Mouse (Mus musculus) CH12.LX (cell line): ENCODE data around the gene Acsl6. TPM values are rescaled to one million over a fixed set of nuclear protein-coding genes. Genes with fewer than 3 reads are reported as not detected.

Experiments used
- DNase-seq: peaks from one replicate; pipeline ENCODE4 v3.0.0-alpha.2; 2013; ENCODE audit errors: extremely low read depth
- H3K27ac ChIP-seq: 2 replicates; pipeline ENCODE4 v1.5.1; 2012; ENCODE audit warnings: low read depth, mild to moderate bottlenecking, control low read depth, moderate library complexity; ENCODE audit not compliant: insufficient read depth
- H3K27me3 ChIP-seq: replicated peaks from 2 replicates; pipeline ENCODE3; 2012; ENCODE audit warnings: inconsistent platforms
- H3K36me3 ChIP-seq, 2 experiments: replicated peaks in 1 of 2; 2 replicates each; pipeline versions ENCODE3 to v1.6.1; 2012; ENCODE audit warnings: inconsistent platforms in 1 of 2, low read length in 1 of 2, mild to moderate bottlenecking in 1 of 2, mixed read lengths in 1 of 2, moderate library complexity in 1 of 2; ENCODE audit not compliant: control insufficient read depth in 1 of 2, insufficient read depth in 1 of 2
- H3K4me1 ChIP-seq, 2 experiments: 2 replicates each; pipeline ENCODE4 v1.6.1; 2012; ENCODE audit warnings: inconsistent platforms in 1 of 2, moderate library complexity in 1 of 2; ENCODE audit not compliant: insufficient read depth in 2 of 2, control insufficient read depth in 1 of 2
- H3K4me2 ChIP-seq: 2 replicates; pipeline ENCODE4 v1.6.1; 2012; ENCODE audit warnings: low read depth, mild to moderate bottlenecking, control low read depth; ENCODE audit not compliant: poor library complexity, insufficient read depth, severe bottlenecking
- H3K4me3 ChIP-seq, 3 experiments: fragments of 150-350 bp in 1 of 3; sonication (generic) in 1 of 3; replicated peaks in 1 of 3; 2 replicates each; pipeline versions ENCODE3 to v1.5.1; 2011 to 2012; ENCODE audit warnings: low read depth in 2 of 3, low read length in 2 of 3, mild to moderate bottlenecking in 2 of 3, moderate library complexity in 2 of 3, control low read depth in 1 of 3, improper control_type of control experiment in 1 of 3, inconsistent platforms in 1 of 3, mixed read lengths in 1 of 3; ENCODE audit not compliant: poor library complexity in 1 of 3
- H3K79me2 ChIP-seq: replicated peaks from 2 replicates; pipeline ENCODE4 v1.6.1; 2012; ENCODE audit warnings: mild to moderate bottlenecking, moderate library complexity; ENCODE audit not compliant: control insufficient read depth, poor library complexity, insufficient read depth, severe bottlenecking; ENCODE audit errors: extremely low read depth
- H3K9ac ChIP-seq: 2 replicates; pipeline ENCODE4 v1.6.1; 2012; ENCODE audit warnings: low read depth, mild to moderate bottlenecking, control low read depth, moderate library complexity; ENCODE audit not compliant: insufficient read depth
- H3K9me3 ChIP-seq: replicated peaks from 2 replicates; pipeline ENCODE3; 2012; ENCODE audit warnings: low read length, inconsistent platforms, mixed read lengths
- BHLHE40 ChIP-seq: IDR thresholded peaks from 2 replicates; pipeline ENCODE4 v1.6.1; 2011; ENCODE audit warnings: mild to moderate bottlenecking, low read depth, low read length, improper control_type of control experiment
- CHD1 ChIP-seq: IDR thresholded peaks from 2 replicates; pipeline ENCODE4 v1.6.1; 2012; ENCODE audit warnings: low read depth, low read length, improper control_type of control experiment, inconsistent platforms
- CHD2 ChIP-seq: IDR thresholded peaks from 2 replicates; pipeline ENCODE4 v1.6.1; 2011; ENCODE audit warnings: low read length, improper control_type of control experiment
- CTCF ChIP-seq, 2 experiments: IDR thresholded peaks in 1 of 2; conservative IDR thresholded peaks in 1 of 2; 2 replicates each; pipeline ENCODE4 v1.5.1; 2011 to 2012; ENCODE audit warnings: low read depth in 2 of 2, low read length in 2 of 2, improper control_type of control experiment in 1 of 2, inconsistent platforms in 1 of 2, mild to moderate bottlenecking in 1 of 2, moderate library complexity in 1 of 2
- ELF1 ChIP-seq: IDR thresholded peaks from 2 replicates; pipeline ENCODE4 v1.6.1; 2014; ENCODE audit warnings: low read depth, mild to moderate bottlenecking, inconsistent platforms, low read length, improper control_type of control experiment
- ETS1 ChIP-seq: conservative IDR thresholded peaks from 2 replicates; pipeline ENCODE4 v1.6.1; 2012; ENCODE audit warnings: low read depth, mild to moderate bottlenecking, inconsistent platforms, low read length, improper control_type of control experiment, moderate library complexity
- GABPA ChIP-seq: IDR thresholded peaks from 2 replicates; pipeline ENCODE4 v1.6.1; 2012; ENCODE audit warnings: low read depth, low read length, improper control_type of control experiment, inconsistent platforms; ENCODE audit not compliant: insufficient replicate concordance
- HCFC1 ChIP-seq: IDR thresholded peaks from 2 replicates; pipeline ENCODE4 v1.6.1; 2012; ENCODE audit warnings: low read depth, mild to moderate bottlenecking, inconsistent platforms, low read length, improper control_type of control experiment
- IRF4 ChIP-seq: IDR thresholded peaks from 2 replicates; pipeline ENCODE4 v1.6.1; 2014; ENCODE audit warnings: low read depth, mild to moderate bottlenecking, inconsistent platforms, low read length, improper control_type of control experiment
- JUN ChIP-seq: IDR thresholded peaks from 2 replicates; pipeline ENCODE4 v1.6.1; 2011; ENCODE audit warnings: low read depth, mild to moderate bottlenecking, low read length, improper control_type of control experiment, moderate library complexity; ENCODE audit not compliant: insufficient read depth
- JUND ChIP-seq: conservative IDR thresholded peaks from 2 replicates; pipeline ENCODE4 v1.6.1; 2011; ENCODE audit warnings: low read depth, low read length, improper control_type of control experiment
- KAT2A ChIP-seq: IDR thresholded peaks from 2 replicates; pipeline ENCODE4 v1.6.1; 2012; ENCODE audit warnings: low read length, improper control_type of control experiment, inconsistent platforms; ENCODE audit not compliant: insufficient replicate concordance
- MAFK ChIP-seq: IDR thresholded peaks from 2 replicates; pipeline ENCODE4 v1.6.1; 2011; ENCODE audit warnings: low read length, improper control_type of control experiment; ENCODE audit not compliant: insufficient replicate concordance
- MAX ChIP-seq: IDR thresholded peaks from 2 replicates; pipeline ENCODE4 v1.6.1; 2011; ENCODE audit warnings: low read length, improper control_type of control experiment
- MAZ ChIP-seq: IDR thresholded peaks from 2 replicates; pipeline ENCODE4 v1.6.1; 2012; ENCODE audit warnings: low read depth, mild to moderate bottlenecking, inconsistent platforms, low read length, improper control_type of control experiment, moderate library complexity
- MEF2A ChIP-seq: IDR thresholded peaks from 2 replicates; pipeline ENCODE4 v1.6.1; 2014; ENCODE audit warnings: low read depth, mild to moderate bottlenecking, inconsistent platforms, low read length, improper control_type of control experiment, borderline replicate concordance
- MYC ChIP-seq: IDR thresholded peaks from 2 replicates; pipeline ENCODE4 v1.6.1; 2011; ENCODE audit warnings: low read depth, mild to moderate bottlenecking, improper control_type of control experiment, low read length
- NELFE ChIP-seq: IDR thresholded peaks from 2 replicates; pipeline ENCODE4 v1.6.1; 2011; ENCODE audit warnings: low read depth, low read length, improper control_type of control experiment
- PAX5 ChIP-seq: IDR thresholded peaks from 2 replicates; pipeline ENCODE4 v1.6.1; 2012; ENCODE audit warnings: low read length, inconsistent platforms, mixed read lengths
- POLR2AphosphoS2 ChIP-seq: IDR thresholded peaks from 2 replicates; pipeline ENCODE4 v1.6.1; 2011; ENCODE audit warnings: low read depth, low read length, improper control_type of control experiment
- RAD21 ChIP-seq: IDR thresholded peaks from 2 replicates; pipeline ENCODE4 v1.6.1; 2011; ENCODE audit warnings: low read depth, mild to moderate bottlenecking, low read length, improper control_type of control experiment, moderate library complexity
- SMC3 ChIP-seq: IDR thresholded peaks from 2 replicates; pipeline ENCODE4 v1.6.1; 2011; ENCODE audit warnings: low read depth, low read length, improper control_type of control experiment
- TBP ChIP-seq: conservative IDR thresholded peaks from 2 replicates; pipeline ENCODE4 v1.6.1; 2011; ENCODE audit warnings: low read depth, low read length, improper control_type of control experiment
- UBTF ChIP-seq: IDR thresholded peaks from 2 replicates; pipeline ENCODE4 v1.6.1; 2012; ENCODE audit warnings: low read depth, mild to moderate bottlenecking, inconsistent platforms, low read length, improper control_type of control experiment, moderate library complexity
- USF1 ChIP-seq: IDR thresholded peaks from 2 replicates; pipeline ENCODE4 v1.6.1; 2014; ENCODE audit warnings: low read depth, mild to moderate bottlenecking, inconsistent platforms, low read length, improper control_type of control experiment
- USF2 ChIP-seq: conservative IDR thresholded peaks from 2 replicates; pipeline ENCODE4 v1.6.1; 2011; ENCODE audit warnings: low read depth, low read length, improper control_type of control experiment
- ZC3H11A ChIP-seq: IDR thresholded peaks from 2 replicates; pipeline ENCODE4 v1.6.1; 2012; ENCODE audit warnings: low read depth, mild to moderate bottlenecking, inconsistent platforms, low read length, improper control_type of control experiment
- ZKSCAN1 ChIP-seq: IDR thresholded peaks from 2 replicates; pipeline ENCODE4 v1.6.1; 2012; ENCODE audit warnings: low read depth, inconsistent platforms, low read length, improper control_type of control experiment, borderline replicate concordance
- ZMIZ1 ChIP-seq: IDR thresholded peaks from 2 replicates; pipeline ENCODE4 v1.6.1; 2012; ENCODE audit warnings: low read depth, mild to moderate bottlenecking, inconsistent platforms, low read length, improper control_type of control experiment
- ZNF384 ChIP-seq: IDR thresholded peaks from 2 replicates; pipeline ENCODE4 v1.6.1; 2012; ENCODE audit warnings: low read depth, low read length, improper control_type of control experiment, inconsistent platforms
- dilution Hi-C: fragments of 300-500 bp; cut with MboI; formaldehyde crosslinking; loops from 2 replicates; pipeline ENCODE4 v1.14.3; 2020; ENCODE audit warnings: low sequenced_read_pairs; ENCODE audit not compliant: extremely low pct_unique_long_range_greater_than_20kb, extremely low pct_ligation_motif_present
- in situ Hi-C: fragments of 300-500 bp; cut with MboI; formaldehyde crosslinking; loops from 3 replicates; pipeline ENCODE4 v1.14.3; 2019; ENCODE audit warnings: low sequenced_read_pairs, low pct_ligation_motif_present, low pct_unique_long_range_greater_than_20kb, mixed read lengths
- polyA plus RNA-seq: library from polyadenylated mRNA; unstranded; fragments of >175 nt; gene quantifications from 2 replicates; pipeline ENCODE4 v1.2.1, GENCODE M21; 2012; ENCODE audit warnings: low read depth; ENCODE audit not compliant: insufficient read length
- total RNA-seq, 2 experiments: library from RNA; depleted of rRNA; stranded (reverse); fragments of 300-350 nt in 1 of 2; fragments of >200 nt in 1 of 2; gene quantifications; 2 replicates each; pipeline ENCODE4 v1.2.3; 2012 to 2014

Acsl6 gene
- total and polyA plus RNA-seq, 3 experiments: 74.1 to 222 (median 96.9) TPM

GRCm38 (mm10) chr11:54292163-54292562 lies 11.4 kb upstream of the Acsl6 start:
- H3K27me3 ChIP-seq: no peaks in the 10 kb centered on the region
- in situ Hi-C loops (no loop called here), dilution Hi-C loops (no loop called here)
- no peak for DNase-seq
- H3K36me3 ChIP-seq: no peaks in the 10 kb centered on the region
- H3K27ac ChIP-seq: no peak overlapping the region
- no peak overlapping the region for H3K4me2 ChIP-seq
- no peaks in the 10 kb centered on the region for H3K9me3 ChIP-seq
- H3K9ac ChIP-seq: no peak overlapping the region
- peaks cover 53 to 94% of the 10 kb centered on the region in 2 experiments for H3K4me1 ChIP-seq
- no peak for TF ChIP-seq MYC
- no peak for TF ChIP-seq GABPA
- TF ChIP-seq ELF1: no peak
- no peak for TF ChIP-seq UBTF
- TF ChIP-seq CHD2: no peak
- H3K4me3 ChIP-seq: no peak overlapping the region
- H3K79me2 ChIP-seq: no peaks in the 10 kb centered on the region

GRCm38 (mm10) chr11:54293980-54294807 lies 9.4 kb upstream of the Acsl6 start:
- dilution Hi-C loops (no loop called here), in situ Hi-C loops (no loop called here)
- Histone ChIP-seq H3K27ac (peak overlapping the region; percentile 62; the same call in 1 of the 2 replicates), H3K9me3 (peaks cover 4% of the 10 kb centered on the region), H3K9ac (0 out of 2 replicates have a peak overlapping the region, but pooled peaks have one; percentile 10), H3K79me2 (no peaks in the 10 kb centered on the region), H3K4me2 (peak overlapping the region; percentile 86), H3K4me3 (no peak overlapping the region), H3K27me3 (no peaks in the 10 kb centered on the region), H3K36me3 (no peaks in the 10 kb centered on the region), H3K4me1 (peaks cover 49 to 89% of the 10 kb centered on the region in 2 experiments)
- DNase-seq: peak; percentile 98
- TF ChIP-seq HCFC1 (peak; percentile 39; the same call in 1 of the 2 replicates), MAZ (peak; percentile 84), PAX5 (no peak), KAT2A (no peak), CTCF (conservative IDR thresholded peaks at IDR 0.05 in 1 of 2, IDR thresholded peaks at IDR 0.05 in 1 of 2; ENCODE audit: low read depth in 2 of 2, low read length in 2 of 2) (peak in 1 of 2 experiments; percentile 36; a peak in 2 of 4 replicates), ZKSCAN1 (no peak), JUND (peak; percentile 93), MEF2A (peak; percentile 98), MAFK (peak; percentile 79), POLR2AphosphoS2 (no peak), ELF1 (peak; percentile 82), JUN (peak; percentile 71; the same call in 1 of the 2 replicates), CHD2 (peak; percentile 91), ZMIZ1 (no peak; the same call in 1 of the 2 replicates), GABPA (no peak), USF1 (no peak), ZNF384 (no peak), RAD21 (peak; percentile 40), SMC3 (peak; percentile 57), ETS1 (peak; percentile 94), USF2 (no peak), BHLHE40 (peak; percentile 93), IRF4 (peak; percentile 100), MAX (peak; percentile 68; the same call in 1 of the 2 replicates), TBP (peak; percentile 66; the same call in 1 of the 2 replicates), CHD1 (no peak), ZC3H11A (no peak), NELFE (peak; percentile 41; the same call in 1 of the 2 replicates)
